Mouse (Mus musculus): Measurements from ENCODE around the gene Srp68. TPM values are rescaled to one million over a fixed set of nuclear protein-coding genes. Genes with fewer than 3 reads are reported as not detected.
A peak's percentile ranks its signal among the peaks of the same experiment; 100 is the strongest.

The Srp68 gene
- polyA plus RNA-seq, 1 experiment from 2014 or later: 74.8 TPM

GRCm38 (mm10) chr11:116245616-116246015 is 28.4 kb downstream of the Srp68 start:
- H3K4me2 ChIP-seq: no peak overlapping the region
- peaks cover 78% of the 10 kb centered on the region for H3K36me3 ChIP-seq
- no peaks in the 10 kb centered on the region for H3K27me3 ChIP-seq (replicated peaks)
- H3K9ac ChIP-seq: no peak overlapping the region
- H3K4me3 ChIP-seq: no peak overlapping the region
- 86% methylated on average over 6 of the region's 6 CpGs for WGBS
- H3K27ac ChIP-seq (ENCODE audit: poor library complexity, severe bottlenecking): no peak overlapping the region
- ATAC-seq (ENCODE audit: insufficient number of reproducible peaks, low FRiP score): no peak
- 0 out of 2 replicates have a peak, but pooled peaks cover 1% of the 10 kb centered on the region for H3K4me1 ChIP-seq (replicated peaks)
- H3K9me3 ChIP-seq (replicated peaks): no peaks in the 10 kb centered on the region

- no peak overlapping the region for H3K4me3 ChIP-seq
- no peak for ATAC-seq (ENCODE audit: insufficient number of reproducible peaks, low FRiP score)
- peaks cover 3% of the 10 kb centered on the region for H3K4me1 ChIP-seq (replicated peaks)
- no peak overlapping the region for H3K4me2 ChIP-seq
- H3K9ac ChIP-seq: no peak overlapping the region
- H3K27me3 ChIP-seq (replicated peaks): no peaks in the 10 kb centered on the region
- no peaks in the 10 kb centered on the region for H3K9me3 ChIP-seq (replicated peaks)
- WGBS: 75% methylated on average over 8 of the region's 8 CpGs
- no peak overlapping the region for H3K27ac ChIP-seq (ENCODE audit: poor library complexity, severe bottlenecking)
- peaks cover 68% of the 10 kb centered on the region for H3K36me3 ChIP-seq
These were observed 29.4 kb downstream of the Srp68 start for GRCm38 (mm10) chr11:116244580-116244979.

- Histone ChIP-seq H3K9ac (no peak overlapping the region), H3K36me3 (peaks cover 40% of the 10 kb centered on the region), H3K4me2 (no peak overlapping the region), H3K27me3 (replicated peaks) (peaks cover 23% of the 10 kb centered on the region), H3K9me3 (replicated peaks) (no peaks in the 10 kb centered on the region), H3K4me1 (replicated peaks) (peaks cover 12% of the 10 kb centered on the region), H3K4me3 (no peak overlapping the region), H3K27ac (ENCODE audit: poor library complexity, severe bottlenecking) (no peak overlapping the region)
- WGBS: 60% methylated on average over 12 of the region's 12 CpGs
- ATAC-seq (ENCODE audit: insufficient number of reproducible peaks, low FRiP score): no peak
These were observed 32.2 kb downstream of the Srp68 start for GRCm38 (mm10) chr11:116241744-116242235.

GRCm38 (mm10) chr11:116239797-116240196 is 34.2 kb downstream of the Srp68 start:
- H3K27me3 ChIP-seq (replicated peaks): peaks cover 43% of the 10 kb centered on the region
- H3K36me3 ChIP-seq: peaks cover 20% of the 10 kb centered on the region
- H3K27ac ChIP-seq (ENCODE audit: poor library complexity, severe bottlenecking): no peak overlapping the region
- WGBS: 16% methylated on average over 7 of the region's 7 CpGs
- no peaks in the 10 kb centered on the region for H3K9me3 ChIP-seq (replicated peaks)
- no peak overlapping the region for H3K4me2 ChIP-seq
- H3K4me3 ChIP-seq: no peak overlapping the region
- no peak for ATAC-seq (ENCODE audit: insufficient number of reproducible peaks, low FRiP score)
- peaks cover 12% of the 10 kb centered on the region for H3K4me1 ChIP-seq (replicated peaks)
- no peak overlapping the region for H3K9ac ChIP-seq

GRCm38 (mm10) chr11:116237742-116238395 is 36.1 kb downstream of the Srp68 start, which contains the start of gene Evpl:
Gene Evpl (minus strand): TSS chr11:116238077.
- Histone ChIP-seq H3K27me3 (replicated peaks) (peaks cover 62% of the 10 kb centered on the region), H3K27ac (ENCODE audit: poor library complexity, severe bottlenecking) (no peak within 1 kb of the TSS), H3K4me1 (replicated peaks) (peaks cover 12% of the 10 kb centered on the region), H3K36me3 (peaks cover under 1% of the 10 kb centered on the region; the same call in 1 of the 2 replicates), H3K9me3 (replicated peaks) (no peaks in the 10 kb centered on the region), H3K4me2 (peak within 1 kb of the TSS; percentile 56), H3K9ac (0 out of 2 replicates have a peak within 1 kb of the TSS, but pooled peaks have one; percentile 21), H3K4me3 (peak within 1 kb of the TSS; percentile 20)
- 11% methylated on average over 29 of the region's 31 CpGs for WGBS
- peak; percentile 33; the same call in 1 of the 2 replicates for ATAC-seq (ENCODE audit: insufficient number of reproducible peaks, low FRiP score)

GRCm38 (mm10) chr11:116234901-116235300 is 39.1 kb downstream of the Srp68 start:
- Histone ChIP-seq H3K9me3 (replicated peaks) (no peaks in the 10 kb centered on the region), H3K27me3 (replicated peaks) (peaks cover 83% of the 10 kb centered on the region), H3K4me2 (no peak overlapping the region), H3K4me1 (replicated peaks) (peaks cover 11% of the 10 kb centered on the region), H3K36me3 (no peaks in the 10 kb centered on the region), H3K27ac (ENCODE audit: poor library complexity, severe bottlenecking) (no peak overlapping the region), H3K9ac (no peak overlapping the region), H3K4me3 (no peak overlapping the region)
- no peak for ATAC-seq (ENCODE audit: insufficient number of reproducible peaks, low FRiP score)
- 78% methylated on average over 8 of the region's 8 CpGs for WGBS

- Histone ChIP-seq H3K27me3 (replicated peaks) (peaks cover 86% of the 10 kb centered on the region), H3K9ac (no peak overlapping the region), H3K4me1 (replicated peaks) (no peaks in the 10 kb centered on the region), H3K4me2 (peak overlapping the region; percentile 47), H3K9me3 (replicated peaks) (no peaks in the 10 kb centered on the region), H3K27ac (ENCODE audit: poor library complexity, severe bottlenecking) (no peak overlapping the region), H3K4me3 (no peak overlapping the region), H3K36me3 (no peaks in the 10 kb centered on the region)
- ATAC-seq (ENCODE audit: insufficient number of reproducible peaks, low FRiP score): no peak
- WGBS: 20% methylated on average over 17 of the region's 17 CpGs
These were observed 41.6 kb downstream of the Srp68 start for GRCm38 (mm10) chr11:116232427-116232826.

- H3K4me3 ChIP-seq: no peak overlapping the region
- ATAC-seq (ENCODE audit: insufficient number of reproducible peaks, low FRiP score): no peak
- H3K4me1 ChIP-seq (replicated peaks): no peaks in the 10 kb centered on the region
- H3K27ac ChIP-seq (ENCODE audit: poor library complexity, severe bottlenecking): no peak overlapping the region
- peaks cover 5% of the 10 kb centered on the region; the same call in 1 of the 2 replicates for H3K9me3 ChIP-seq (replicated peaks)
- H3K27me3 ChIP-seq (replicated peaks): peaks cover 71% of the 10 kb centered on the region
- 74% methylated on average over 4 of the region's 4 CpGs for WGBS
- no peak overlapping the region for H3K4me2 ChIP-seq
- no peaks in the 10 kb centered on the region for H3K36me3 ChIP-seq
- H3K9ac ChIP-seq: no peak overlapping the region
These were observed 45.3 kb downstream of the Srp68 start for GRCm38 (mm10) chr11:116228699-116229098.

- Histone ChIP-seq H3K4me2 (no peak overlapping the region), H3K4me3 (no peak overlapping the region), H3K9me3 (replicated peaks) (peaks cover 9% of the 10 kb centered on the region), H3K36me3 (no peaks in the 10 kb centered on the region), H3K4me1 (replicated peaks) (peaks cover 7% of the 10 kb centered on the region), H3K27ac (ENCODE audit: poor library complexity, severe bottlenecking) (no peak overlapping the region), H3K9ac (no peak overlapping the region), H3K27me3 (replicated peaks) (peaks cover 74% of the 10 kb centered on the region)
- WGBS: 5% methylated on average over 2 of the region's 2 CpGs
- ATAC-seq (ENCODE audit: insufficient number of reproducible peaks, low FRiP score): no peak
These were observed 47.6 kb downstream of the Srp68 start for GRCm38 (mm10) chr11:116226414-116226813.

- H3K4me2 ChIP-seq: peak overlapping the region; percentile 82
- ATAC-seq (ENCODE audit: insufficient number of reproducible peaks, low FRiP score): no peak
- peaks cover 58% of the 10 kb centered on the region for H3K27me3 ChIP-seq (replicated peaks)
- H3K9me3 ChIP-seq (replicated peaks): peaks cover 13% of the 10 kb centered on the region
- H3K4me1 ChIP-seq (replicated peaks): peaks cover 29% of the 10 kb centered on the region
- peak overlapping the region; percentile 65 for H3K9ac ChIP-seq
- H3K27ac ChIP-seq (ENCODE audit: poor library complexity, severe bottlenecking): no peak overlapping the region
- no peaks in the 10 kb centered on the region for H3K36me3 ChIP-seq
- peak overlapping the region; percentile 46 for H3K4me3 ChIP-seq
- 7% methylated on average over 23 of the region's 23 CpGs for WGBS
These were observed 51.3 kb downstream of the Srp68 start for GRCm38 (mm10) chr11:116222740-116223059.

- Histone ChIP-seq H3K4me3 (peak overlapping the region; percentile 46), H3K4me2 (peak overlapping the region; percentile 82), H3K27ac (ENCODE audit: poor library complexity, severe bottlenecking) (no peak overlapping the region), H3K9ac (peak overlapping the region; percentile 65), H3K27me3 (replicated peaks) (peaks cover 53% of the 10 kb centered on the region), H3K9me3 (replicated peaks) (peaks cover 13% of the 10 kb centered on the region), H3K4me1 (replicated peaks) (peaks cover 29% of the 10 kb centered on the region), H3K36me3 (no peaks in the 10 kb centered on the region)
- ATAC-seq (ENCODE audit: insufficient number of reproducible peaks, low FRiP score): no peak
- 6% methylated on average over 53 of the region's 53 CpGs for WGBS
These were observed 51.9 kb downstream of the Srp68 start for GRCm38 (mm10) chr11:116221931-116222739.

Measured in heart, embryonic 12.5 days (tissue).